Mouse (Mus musculus) liver, adult (tissue): ENCODE results near the gene Dst.

Experiments used
- GATA4 ChIP-seq: IDR thresholded peaks from 2 replicates; pipeline ENCODE4 v1.6.1; 2014; ENCODE audit warnings: mild to moderate bottlenecking, low read length; ENCODE audit not compliant: insufficient replicate concordance

Gene Dst

DNA sequence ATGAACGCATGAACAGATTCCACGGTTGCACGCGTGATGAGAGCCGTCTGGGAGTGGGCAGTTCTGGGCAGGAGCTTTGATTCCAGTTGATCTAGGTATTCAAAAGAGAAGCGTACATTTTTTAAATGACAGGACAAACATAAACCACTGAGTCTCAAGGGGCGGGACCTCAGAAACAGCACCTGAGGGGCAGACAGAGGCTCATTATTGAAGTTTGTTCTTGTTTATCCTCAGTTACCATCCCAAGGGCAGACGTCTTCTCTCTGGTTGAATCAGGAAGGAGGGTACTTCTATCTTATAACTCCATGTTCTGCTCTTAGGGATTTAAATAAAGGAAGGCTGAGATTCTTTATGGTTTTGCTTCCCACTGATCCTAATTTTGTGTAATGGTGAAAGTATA lies 199.1 kb downstream of the Dst start:
- no peak for TF ChIP-seq GATA4

DNA sequence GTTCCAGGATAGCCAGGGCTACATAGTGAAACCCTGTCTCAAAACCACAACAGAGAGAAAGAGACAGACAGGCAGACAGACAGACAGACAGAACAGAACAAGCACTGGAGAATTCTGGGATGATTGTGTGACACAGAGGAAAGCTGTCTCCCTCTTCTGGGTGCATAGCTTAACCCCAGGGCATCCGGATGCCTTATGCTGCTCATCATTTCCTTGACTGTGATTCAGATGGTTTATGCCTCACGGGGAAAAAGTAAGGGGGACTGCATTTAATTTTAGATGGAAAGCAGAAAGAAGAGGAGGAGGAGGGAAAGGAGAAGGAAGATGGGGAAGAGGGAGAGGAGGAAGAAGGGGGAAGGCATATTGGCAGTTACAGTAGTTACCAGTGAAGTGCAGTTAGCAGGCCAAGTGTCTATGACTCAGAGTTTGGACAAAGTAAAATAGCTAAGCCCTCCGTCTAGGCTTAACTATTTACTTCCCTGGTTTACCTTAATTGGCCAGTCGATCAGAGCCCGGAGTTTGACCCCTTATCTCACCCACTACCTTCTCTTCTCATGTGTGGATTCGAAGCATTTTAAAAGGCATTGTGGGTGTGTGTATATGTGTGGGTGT lies 201.7 kb downstream of the Dst start:
- TF ChIP-seq GATA4 = no peak

- no peak for TF ChIP-seq GATA4
Measured at GRCm38 (mm10) chr1:34110862-34111261, 202.8 kb downstream of the Dst start.

DNA sequence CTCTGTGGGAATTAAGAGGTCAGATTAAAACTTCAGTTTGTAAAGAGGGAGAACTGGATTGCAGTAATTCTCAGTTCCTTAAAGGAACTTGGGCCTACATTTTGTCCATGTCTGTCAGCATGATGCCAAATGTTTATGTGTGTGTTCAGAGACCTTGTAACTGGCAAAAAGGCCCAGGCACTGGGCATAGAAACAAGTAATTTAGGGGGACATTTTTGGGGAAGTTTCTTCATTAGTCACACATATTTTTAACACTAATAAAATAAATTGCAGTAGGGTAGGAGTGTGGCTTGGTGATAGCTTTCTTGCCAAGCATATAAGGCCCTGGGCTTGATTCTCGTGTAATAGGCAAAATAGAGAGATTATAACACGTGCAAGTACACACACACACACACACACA lies 203.9 kb downstream of the Dst start:
- no peak for TF ChIP-seq GATA4

- no peak for TF ChIP-seq GATA4
Measured at GRCm38 (mm10) chr1:34116444-34116843, 208.4 kb downstream of the Dst start.

DNA sequence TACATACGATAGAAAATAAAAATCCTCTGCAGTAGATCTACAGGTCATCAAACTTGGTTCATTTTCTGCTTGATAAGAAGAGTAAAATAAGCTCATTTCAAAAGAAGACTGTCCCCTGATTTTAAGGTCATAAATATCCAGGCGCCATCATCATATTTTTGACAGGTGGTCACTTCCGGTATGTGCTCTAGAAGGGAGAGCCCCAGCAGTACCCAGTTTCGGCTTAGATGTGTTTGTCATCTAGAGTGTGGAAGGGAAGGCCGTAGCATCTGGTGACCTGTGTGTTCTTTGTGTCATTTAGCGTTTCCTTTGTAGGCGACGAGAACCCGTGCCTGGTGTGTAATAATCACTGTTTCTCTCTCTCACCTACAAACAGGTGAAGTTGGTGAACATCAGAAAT lies 209.0 kb downstream of the Dst start:
- no peak for TF ChIP-seq GATA4

GRCm38 (mm10) chr1:34117709-34118108 lies 209.7 kb downstream of the Dst start:
- no peak for TF ChIP-seq GATA4

DNA sequence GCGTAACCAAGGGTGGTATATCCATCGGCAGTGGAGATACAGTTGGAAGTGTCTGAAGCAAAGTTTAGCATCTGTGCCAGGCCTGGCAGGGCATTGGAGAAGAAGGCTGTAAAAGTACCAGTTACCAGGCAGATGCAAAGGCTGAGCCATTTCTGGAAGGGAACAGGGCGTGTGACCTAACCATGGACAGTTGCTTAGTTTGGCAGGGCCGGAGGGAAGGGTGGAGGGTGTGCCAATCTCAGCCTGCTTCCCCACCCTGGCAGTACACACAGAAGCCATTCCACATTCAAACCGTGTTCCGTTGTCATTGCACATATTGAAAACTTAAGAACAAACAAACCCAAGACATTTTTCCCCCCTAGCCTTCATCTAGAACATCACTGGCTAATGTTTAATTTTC lies 212.0 kb downstream of the Dst start:
- no peak for TF ChIP-seq GATA4

DNA sequence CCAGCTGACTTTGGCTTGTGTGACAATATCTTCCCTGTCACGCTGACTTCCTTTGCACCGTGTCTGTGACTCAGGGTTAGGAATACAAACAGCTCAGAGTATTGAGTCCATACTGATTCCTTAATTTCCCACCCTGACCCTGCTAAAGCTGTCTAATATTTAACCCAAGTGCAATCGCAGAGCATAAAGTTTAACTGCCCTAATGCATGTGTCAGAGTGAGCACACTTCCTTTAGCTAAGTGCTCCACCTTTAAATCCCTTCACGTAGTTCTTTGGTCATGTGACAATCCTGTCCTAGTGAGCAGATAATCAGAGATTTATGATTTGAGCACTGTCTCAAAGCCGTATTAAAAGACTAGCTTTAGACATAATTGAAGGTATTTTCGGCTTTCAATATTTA lies 212.6 kb downstream of the Dst start:
- no peak for TF ChIP-seq GATA4

GRCm38 (mm10) chr1:34121157-34122015 lies 213.4 kb downstream of the Dst start:
- TF ChIP-seq GATA4 = no peak

GRCm38 (mm10) chr1:34122198-34122597 lies 214.2 kb downstream of the Dst start:
- TF ChIP-seq GATA4 = no peak

GRCm38 (mm10) chr1:34122905-34123304 lies 214.9 kb downstream of the Dst start:
- peak; percentile 77; the same call in 1 of the 2 replicates for TF ChIP-seq GATA4

- TF ChIP-seq GATA4 = no peak
Measured at GRCm38 (mm10) chr1:34123334-34123733, 215.3 kb downstream of the Dst start.

- TF ChIP-seq GATA4 = no peak
Measured at GRCm38 (mm10) chr1:34124376-34124775, 216.4 kb downstream of the Dst start.

GRCm38 (mm10) chr1:34125148-34125547 lies 217.1 kb downstream of the Dst start:
- TF ChIP-seq GATA4 = no peak

DNA sequence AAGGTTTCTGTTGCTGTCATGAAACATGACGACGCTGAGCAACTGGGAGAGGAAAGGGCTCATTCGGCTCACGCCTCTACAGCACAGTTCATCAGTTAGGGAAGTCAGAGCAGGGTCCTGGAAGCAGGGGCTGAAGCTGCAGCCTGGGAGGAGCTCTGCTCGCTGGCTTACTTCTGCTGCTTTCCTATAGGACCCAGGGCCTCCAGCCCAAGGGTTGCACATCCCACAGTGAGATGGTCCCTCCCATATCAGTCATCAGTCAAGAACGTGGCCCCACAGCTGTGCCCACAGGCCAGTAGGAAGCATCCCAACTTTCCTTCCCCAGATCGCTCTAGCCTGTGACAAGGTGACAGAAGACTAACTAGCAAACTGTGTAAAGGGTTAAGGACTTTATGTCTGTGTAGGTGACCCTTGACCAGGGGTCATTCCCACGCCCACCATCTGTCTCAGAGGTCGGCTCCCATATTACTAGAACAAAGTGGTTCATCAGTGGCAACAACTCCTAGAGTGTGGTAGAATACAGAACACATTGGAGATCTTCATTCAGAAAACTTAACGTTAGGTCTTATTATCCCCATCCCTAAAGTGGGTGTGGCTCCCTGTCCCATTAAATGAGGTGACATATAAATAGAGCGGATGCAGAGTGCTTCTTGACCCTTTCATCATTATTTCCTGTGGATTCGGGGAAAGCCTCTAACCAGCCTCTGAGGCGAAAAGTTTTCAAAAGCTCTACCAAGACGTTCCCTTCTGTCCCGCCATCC lies 219.9 kb downstream of the Dst start:
- TF ChIP-seq GATA4 = no peak
